Mouse (Mus musculus) ovary, postnatal 36 days (tissue): ENCODE measurements around the gene Cdan1.
A peak's percentile ranks its signal among the peaks of the same experiment; 100 is the strongest.
"Not testable (repeated sequence)": the region's sequence is repeated elsewhere in the genome, so short reads cannot be mapped to it uniquely, and the experiment has no call there.

ENCODE experiments used
- DNase-seq: peaks from one replicate; pipeline ENCODE4 v3.0.0; 2022; ENCODE audit warnings: low spot score, mixed read lengths

Gene Cdan1

DNA sequence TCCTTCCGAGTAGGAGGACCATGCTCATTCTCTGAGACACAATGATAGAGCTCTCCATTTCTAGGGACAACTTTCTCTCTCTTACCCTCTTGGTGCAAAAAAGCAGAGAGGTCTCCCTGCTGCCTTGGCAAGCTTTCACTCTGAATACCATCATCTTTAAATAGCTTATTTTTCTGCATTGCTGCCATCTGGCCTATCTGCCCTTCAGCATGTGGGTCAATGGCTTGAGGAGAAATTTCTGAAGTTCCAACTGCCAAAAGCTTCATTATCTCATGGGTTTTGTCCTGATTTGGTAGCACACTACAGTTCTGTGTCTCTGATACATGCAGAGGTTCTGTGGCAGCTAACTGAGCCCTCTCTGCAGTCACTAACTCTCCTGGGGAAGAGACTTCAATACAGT is 104.4 kb downstream of the Cdan1 start:
- DNase-seq = no peak

DNA sequence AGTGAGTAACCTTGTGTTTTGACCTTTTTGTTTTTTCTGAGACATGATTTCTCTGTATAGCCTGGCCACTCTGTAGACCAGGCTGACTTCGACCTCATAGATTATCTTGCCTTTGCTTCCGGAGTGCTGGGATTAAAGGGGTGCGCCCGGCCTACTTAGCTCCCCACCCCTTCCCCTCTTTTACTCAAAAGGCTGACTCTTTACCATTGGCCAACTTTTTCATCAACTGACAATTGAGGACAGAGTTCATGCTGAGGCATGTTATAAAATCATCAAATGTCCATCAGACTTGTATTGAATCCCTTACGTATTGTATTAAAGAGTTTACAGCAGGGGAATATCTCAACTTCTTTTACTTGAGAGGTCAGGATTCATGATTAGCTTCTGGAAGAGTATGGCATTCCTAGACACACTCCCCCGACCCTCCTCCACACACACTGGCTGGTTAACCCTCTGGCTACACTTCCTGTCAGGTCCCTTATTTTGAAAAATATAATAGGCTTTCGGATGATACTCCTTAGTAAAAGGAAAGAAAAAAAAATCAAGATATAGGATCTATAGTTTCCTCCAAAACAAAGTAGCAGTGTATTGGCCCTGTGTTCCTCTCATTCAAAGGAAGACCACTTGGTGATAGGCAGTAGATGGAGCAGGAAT is 117.9 kb downstream of the Cdan1 start:
- no peak for DNase-seq

DNA sequence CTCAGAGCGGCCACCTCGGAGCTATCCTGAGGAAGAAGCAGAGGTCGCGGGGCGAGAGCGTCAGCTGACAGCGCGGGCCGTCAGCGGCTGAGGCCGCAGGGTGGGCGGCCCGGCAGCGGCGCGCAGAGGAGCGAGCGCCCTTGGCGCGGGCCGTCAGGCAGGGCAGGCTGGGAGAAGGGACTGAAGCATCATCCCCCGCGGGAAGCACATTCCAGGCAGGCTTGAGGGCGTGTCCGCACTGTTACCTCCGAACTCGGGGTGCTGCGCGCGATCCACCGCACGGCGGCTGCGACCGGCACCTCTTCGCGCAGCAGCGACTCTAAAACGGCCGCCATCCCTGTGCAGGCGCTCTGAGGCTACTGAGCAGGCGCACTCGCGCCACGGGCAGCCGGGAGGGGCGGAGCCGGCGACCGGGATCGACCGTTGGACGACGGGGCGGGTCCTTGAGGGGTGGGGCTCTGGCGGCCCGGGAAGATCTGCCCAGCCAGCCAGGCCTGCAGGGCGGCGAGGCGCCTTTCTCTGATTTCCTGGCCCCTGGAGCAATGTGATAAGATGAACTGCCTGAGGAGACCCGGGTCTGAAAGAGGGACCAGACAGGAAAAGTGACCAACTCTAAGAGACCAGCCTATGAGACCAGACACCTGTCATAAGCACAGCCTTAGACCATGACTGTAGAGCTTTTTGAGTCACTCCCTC is 118.6 kb downstream of the Cdan1 start:
- peak; percentile 95 for DNase-seq

DNA sequence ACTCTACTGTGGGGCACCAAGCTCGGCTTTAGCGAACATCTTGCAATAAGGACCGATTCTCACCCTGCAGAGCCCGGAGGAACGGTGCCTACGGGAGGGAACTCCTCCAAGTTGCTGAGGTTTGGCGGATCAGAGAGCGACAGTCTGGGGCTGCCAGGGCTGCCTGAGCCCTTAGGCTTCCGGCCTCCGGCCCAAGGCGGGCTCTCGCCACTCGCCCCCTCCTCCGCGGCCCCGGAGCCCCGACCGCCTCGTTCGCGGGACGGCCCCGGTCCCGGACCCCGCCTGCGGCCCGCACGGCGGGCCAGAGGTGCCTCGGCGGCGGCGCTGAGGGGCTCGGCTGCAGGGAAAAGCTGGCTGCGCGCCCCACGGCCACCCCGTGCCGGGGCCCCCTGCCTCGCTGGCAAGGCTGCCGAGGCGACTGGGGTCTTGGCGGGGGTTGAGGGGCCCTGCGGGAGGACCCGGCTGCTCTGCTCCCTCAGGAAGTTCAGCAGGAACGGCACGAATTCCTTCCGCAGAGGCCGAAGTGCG is 119.2 kb downstream of the Cdan1 start:
- DNase-seq = no peak

DNA sequence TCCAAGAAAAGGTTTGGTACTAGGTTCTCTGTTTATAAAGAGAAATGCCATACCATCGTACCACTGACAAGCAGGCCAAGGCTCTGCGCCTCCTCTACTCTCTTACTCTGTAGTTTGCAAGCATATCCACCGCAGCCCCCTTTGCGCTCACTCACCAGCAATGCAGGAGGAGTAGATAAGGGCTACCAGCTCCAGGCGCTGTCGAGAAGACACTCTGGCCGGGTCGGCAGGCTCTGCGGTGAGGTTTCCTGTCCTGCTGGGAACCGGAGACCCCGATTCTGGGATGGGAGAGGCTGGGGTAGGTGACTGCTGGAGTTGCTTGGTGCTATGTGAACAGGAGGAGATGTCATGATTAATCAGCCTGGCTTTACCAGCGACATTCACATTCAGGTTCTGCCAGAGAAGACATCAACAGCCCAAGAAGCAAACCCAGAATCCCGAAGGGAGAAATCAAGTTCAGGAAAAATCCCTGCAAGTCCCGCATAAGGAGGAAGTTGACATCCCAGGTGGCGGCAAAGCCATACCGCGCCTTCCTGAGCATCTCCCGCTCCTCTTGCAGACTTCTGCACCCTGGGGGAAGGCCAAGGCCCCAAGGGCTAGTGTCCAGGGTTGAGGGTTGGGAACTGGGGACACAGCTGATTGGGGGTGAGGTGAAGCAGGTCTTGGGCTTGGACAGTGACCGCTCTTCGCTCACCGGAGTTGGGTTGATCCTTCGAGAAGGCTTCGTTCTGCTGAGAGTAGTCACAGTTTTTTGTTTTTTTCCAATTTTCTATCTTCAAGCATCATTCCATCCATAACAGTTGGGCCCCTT is 119.9 kb downstream of the Cdan1 start:
- peak; percentile 28 for DNase-seq

DNA sequence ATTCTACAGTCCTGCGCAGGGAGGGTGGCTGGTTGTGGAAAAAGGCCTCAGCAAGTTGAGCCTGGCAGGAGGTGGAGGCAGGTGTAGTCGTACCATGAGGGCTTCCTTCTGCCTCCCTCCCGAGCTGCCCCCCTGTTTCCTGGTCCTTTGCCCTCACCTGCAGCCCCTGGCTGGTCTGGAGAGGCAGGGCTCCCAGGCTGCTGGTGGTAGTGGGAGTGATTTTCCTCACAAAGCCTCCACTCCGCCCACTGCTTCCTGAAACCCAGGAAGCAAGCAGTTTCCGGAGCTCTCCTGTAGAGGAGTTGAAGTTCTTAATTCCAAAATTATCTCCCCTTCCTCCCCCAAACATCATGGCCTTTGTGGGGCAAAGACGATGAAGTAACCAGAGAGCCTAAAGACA is 125.8 kb downstream of the Cdan1 start:
- no peak for DNase-seq

DNA sequence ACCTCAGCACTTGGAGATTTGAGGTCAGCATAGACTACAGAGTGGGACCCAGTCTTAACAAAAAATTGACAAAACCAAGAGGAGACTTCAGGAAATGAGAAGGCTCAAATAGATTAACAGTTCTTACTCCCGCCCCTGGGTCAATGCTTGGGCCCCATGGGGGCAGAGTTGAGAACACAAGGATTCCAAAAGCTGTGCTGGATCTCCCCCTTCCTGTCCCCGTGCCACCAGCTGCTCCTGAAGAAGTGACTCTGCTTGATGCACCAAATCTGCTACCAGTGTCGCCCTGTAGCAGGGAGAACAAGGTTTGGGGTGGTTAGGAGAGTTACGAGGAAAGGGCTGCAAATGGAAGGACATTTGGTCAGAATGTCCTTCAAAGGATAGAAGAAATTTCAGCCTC is 126.3 kb downstream of the Cdan1 start:
- no peak for DNase-seq

DNA sequence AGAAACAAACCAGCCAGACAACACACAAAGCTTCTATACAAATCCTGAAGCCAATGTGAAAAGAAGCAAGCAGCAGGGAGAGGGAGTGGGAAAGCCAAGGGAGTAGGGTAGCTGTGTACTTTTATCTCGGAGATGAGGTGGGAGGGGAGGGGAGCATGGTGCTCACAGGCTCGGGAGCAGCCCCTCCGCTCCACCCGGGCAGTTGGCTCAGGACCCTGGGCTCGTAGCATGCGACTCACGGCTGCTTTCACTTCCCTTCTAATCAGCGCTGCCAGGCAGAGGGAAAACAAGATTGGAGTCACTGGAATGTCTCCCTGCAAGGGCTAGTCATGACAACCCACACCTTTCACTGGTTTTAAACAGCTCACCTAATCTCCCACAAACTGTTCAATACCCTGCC is 127.4 kb downstream of the Cdan1 start:
- DNase-seq = no peak

DNA sequence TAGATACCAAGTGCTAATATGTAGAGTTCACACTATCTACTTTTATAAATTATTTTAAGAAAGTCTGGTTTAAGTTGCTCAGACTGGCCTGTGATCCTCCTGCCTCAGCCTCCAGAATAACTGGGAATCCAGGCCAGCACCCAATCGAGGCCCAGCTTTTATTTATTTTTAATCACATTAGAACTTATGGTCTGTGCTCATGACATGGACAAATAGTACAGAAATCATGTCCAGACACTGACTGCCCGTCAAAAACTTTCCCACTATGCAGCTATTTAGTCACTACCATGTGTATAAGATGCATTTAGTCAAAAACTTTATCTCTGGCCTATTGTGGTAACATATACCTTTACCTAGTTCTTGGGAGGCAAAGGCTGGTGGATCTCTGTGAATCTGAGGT is 128.0 kb downstream of the Cdan1 start:
- DNase-seq = no peak

DNA sequence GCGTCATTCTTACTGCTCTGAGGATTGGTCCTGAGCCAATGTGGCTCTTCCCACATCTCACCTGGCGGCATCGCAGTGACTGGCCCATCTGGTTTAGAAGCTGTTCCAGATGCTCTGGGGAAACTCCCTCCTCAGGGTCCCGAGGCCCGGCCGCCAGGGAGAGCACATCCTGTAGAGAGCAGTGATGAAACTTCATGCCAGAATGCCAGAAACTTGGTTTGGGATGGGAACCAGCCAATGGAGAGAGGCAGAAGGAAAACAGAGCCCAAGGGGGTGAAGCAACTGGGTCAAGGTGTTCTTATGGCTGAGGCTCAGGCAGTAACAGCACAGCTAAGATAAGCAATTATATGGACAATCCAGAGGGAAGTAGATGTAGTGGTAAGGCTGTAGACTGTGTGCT is 129.1 kb downstream of the Cdan1 start:
- DNase-seq = no peak

DNA sequence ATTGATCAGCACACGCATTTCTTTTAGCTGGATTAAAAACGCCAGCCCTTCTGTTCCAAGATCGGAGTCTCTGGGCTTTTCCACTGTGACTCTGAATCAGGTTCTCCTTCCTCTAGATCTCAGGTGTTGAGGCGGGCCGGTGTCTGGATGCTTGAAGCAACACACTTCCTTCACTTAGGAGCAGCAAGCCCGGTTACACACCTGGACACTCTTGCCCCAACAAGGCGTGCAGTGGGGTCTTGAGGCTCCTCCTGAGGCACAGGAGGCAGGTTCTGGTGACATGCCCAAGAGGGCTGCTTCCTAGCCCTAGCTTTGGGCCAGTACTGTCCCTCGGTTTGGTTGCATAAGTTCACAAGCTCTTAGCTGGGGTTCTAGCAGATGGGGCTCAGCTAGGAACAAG is 131.4 kb downstream of the Cdan1 start:
- no peak for DNase-seq

DNA sequence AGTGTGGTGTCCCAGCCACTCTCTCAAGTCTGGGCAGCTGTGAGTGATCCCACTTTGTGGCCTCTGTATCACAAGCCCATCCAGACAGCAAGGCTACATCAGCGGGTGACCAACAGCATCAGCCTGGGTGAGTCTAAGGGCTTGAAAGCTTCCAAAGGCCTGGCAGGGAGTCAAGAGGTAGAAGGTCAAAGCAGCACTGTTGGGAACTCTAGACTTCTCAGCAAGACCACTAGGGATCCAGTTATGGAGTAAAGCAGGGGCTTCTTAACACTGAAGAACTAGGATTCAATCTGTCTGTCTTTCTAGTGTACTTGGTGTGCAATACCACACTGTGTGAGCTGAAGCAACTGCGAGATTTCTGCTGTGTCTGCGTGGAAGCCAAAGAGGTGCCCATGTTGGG is 136.5 kb downstream of the Cdan1 start:
- no peak for DNase-seq

DNA sequence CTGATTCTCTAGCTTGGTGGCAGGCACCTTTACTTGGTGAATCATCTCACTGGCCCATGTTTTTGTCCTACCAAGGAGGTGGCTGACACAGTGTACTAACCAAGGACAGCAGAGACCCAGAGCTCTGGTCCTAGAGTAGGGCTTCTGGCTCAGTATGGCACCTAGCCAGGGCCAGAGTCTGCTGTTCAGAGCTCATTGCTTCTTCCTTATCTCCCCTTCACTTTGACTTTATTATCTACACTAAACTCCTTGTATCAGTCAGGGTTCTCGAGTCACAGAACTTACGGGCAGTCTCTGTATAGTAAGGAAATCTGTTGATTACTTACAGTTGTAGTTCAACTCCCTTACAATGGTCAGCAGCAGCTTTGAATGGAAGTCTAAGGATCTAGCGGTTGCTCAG is 139.0 kb downstream of the Cdan1 start:
- peak; percentile 45 for DNase-seq

DNA sequence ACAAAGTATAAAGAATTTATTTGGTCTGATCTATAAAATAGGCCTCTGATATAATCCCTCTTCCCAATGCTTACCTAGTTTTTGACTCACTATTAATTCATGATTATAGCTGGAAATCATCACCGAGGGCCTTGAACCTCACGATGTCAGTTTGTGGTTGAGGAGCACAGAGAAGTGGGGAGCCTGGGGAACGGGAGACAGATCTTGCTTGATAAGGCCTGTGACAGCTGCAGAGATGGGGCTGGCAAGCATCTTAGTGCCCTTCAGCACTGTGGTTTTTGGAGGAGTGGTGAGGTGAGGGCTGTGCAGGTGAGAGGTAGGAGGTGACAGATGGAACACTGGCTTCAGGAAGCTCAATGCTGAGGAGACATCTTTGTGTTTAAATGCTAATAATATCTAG is 139.8 kb downstream of the Cdan1 start:
- DNase-seq = no peak

DNA sequence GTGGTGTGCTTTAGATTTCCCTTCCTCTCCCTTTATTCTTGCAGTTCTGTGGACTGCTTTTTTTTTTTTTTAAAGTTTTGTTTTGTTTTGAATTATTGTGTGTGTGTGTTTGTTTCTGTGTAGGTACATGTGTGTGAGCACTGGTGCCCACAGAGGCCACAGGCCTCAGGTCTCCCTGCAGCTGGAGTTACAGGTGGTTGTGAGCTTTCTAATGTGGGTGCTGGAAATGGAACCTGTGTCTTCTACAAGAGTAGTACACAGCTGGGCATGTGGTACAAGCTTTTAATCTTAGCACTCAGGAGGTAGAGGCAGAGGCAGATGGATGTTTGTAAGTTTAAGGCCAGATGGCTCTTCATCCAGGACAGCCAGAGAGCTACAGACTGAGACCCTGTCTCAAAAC is 142.9 kb downstream of the Cdan1 start:
- DNase-seq = no peak

DNA sequence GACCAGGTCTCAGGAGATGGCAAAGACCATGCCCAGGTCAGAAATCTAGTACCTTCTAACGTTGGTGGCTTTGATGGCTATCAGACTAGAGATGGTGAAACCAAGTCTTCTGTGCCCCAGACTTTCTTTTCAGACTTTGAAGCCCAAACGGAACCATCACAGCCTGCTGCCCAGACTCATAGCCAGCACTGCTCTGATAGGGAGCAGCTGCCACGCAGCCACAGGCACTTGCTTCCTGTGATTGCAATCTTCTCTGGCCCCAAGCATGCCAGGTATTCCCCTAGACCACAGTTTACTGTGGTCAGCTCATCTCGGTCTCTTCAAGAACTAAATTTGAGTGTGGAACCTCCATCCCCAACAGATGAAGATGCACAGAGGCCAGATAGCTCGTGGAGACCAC is 147.3 kb downstream of the Cdan1 start:
- DNase-seq = no peak

DNA sequence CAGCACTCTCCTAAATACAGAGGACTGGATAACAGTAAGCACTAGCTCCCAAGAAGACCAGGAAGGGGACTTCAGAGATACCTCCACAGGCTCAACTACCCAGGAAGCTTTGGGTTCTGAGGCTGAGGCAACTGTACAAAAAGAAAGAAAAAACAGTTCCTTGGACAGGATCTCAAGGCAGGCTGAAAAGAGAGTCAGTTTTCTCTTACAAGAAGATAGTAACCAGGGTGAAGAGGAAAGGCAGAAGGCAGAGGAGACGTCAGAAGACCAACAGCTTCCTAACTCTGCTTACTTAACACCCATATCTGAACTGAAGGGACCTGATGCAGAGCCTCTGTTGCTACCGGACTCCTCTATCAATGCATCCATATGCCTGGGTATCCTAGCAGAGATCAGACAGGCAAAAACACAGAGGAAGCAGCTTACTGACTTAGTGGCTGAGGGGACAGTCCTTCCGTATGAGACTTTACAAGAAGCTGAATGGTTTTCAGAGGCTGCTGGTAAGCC is 149.5 kb downstream of the Cdan1 start:
- DNase-seq = no peak

DNA sequence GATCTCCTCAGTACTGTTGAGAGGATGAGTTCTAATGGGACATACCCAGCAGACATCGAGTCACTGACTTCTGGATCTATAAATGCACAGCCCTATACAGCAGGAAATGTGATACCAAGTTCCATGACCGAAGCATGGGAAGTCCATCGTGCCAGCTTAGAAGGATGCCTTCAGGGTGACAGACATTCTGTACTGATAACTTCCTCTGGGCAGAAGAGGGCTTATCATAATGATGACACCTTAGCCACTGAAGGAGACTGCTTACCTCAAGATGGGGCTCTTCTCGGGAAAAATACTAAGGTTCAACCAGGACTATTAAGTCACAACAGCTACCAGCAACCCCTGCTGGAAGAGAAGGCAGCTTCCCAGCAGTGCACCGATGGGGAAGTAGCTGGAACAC is 152.2 kb downstream of the Cdan1 start:
- no peak for DNase-seq

DNA sequence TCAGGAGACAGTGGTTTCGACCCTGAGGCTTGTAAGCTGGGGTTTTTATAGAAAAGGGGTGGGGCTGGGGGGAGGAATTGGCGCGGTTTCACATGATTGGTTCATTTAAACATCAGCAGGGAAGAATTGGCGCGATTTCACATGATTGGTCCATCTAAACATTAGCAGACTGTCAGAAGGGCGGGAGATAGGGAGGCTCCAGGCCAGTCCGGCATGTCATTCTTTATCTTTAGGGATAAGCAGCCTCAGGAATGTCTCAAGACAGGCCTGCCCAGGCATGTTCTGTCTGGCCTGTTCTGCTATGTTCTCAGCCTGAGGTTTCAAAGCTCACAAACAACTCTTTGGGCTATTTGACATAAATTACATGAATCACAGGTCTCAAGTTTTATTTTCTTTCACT is 168.8 kb downstream of the Cdan1 start:
- DNase-seq = not testable (repeated sequence)

DNA sequence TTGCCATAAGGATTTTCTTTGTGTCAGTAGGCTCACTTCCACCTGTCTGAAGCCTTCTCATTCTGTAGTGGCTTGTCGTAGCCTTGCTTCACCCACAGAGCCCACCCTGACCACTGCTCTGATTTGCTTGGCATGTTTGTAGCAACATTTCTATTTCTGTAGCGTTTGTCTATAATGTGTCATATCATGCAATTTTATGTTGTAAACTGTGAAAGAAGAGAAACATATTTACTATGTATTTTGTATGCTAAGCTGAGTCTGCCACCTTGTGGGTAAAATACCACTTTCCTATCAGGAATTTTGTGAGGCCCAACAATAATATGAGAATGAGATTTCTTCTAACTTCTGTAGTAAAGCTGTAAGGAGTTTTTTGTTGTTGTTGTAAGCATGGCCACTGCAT is 179.7 kb downstream of the Cdan1 start:
- no peak for DNase-seq

DNA sequence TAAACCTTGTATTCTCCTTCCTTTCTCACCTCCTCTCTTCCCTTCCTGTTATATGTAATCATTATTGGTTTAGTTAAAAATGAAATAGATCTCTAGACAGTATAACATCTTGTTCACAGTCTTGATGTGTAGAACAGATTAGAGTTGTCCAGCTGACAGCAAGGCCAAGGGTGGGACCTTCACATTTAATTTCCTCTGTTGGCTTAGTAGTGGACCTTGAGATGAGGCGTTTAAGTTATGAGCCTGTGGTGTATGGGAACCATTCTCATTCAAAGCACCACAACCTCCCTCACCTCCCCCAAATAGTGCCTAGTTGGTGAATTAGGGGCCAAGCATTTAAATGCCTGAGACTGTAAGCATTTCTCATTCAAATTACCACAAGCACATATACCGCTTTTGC is 182.5 kb downstream of the Cdan1 start:
- DNase-seq = no peak
